Mouse (Mus musculus) liver, embryonic 14.5 days (tissue): ENCODE data around the gene Fhdc1. TPM values are rescaled to one million over a fixed set of nuclear protein-coding genes. Genes with fewer than 3 reads are reported as not detected.

Source experiments
- ATAC-seq: fragments of 200-750 bp; cut with Nextera tagmentation; 2 replicates; pipeline ENCODE4 v1.8.0; 2017; ENCODE audit warnings: moderate number of reproducible peaks, mild to moderate bottlenecking, moderate library complexity; ENCODE audit not compliant: insufficient read depth
- DNase-seq, 3 experiments: peaks; one replicate each; pipeline ENCODE4 v3.0.0-alpha.2; 2012 to 2013; ENCODE audit warnings: low read depth in 3 of 3, low spot score in 3 of 3
- H3K27ac ChIP-seq: fragments of 300-500 bp; sonication (generic); 2 replicates; pipeline ENCODE4 v1.5.1; 2014; ENCODE audit warnings: moderate library complexity, mild to moderate bottlenecking, control low read depth, inconsistent platforms
- H3K27me3 ChIP-seq: fragments of 300-500 bp; sonication (generic); 2 replicates; pipeline ENCODE4 v1.6.1; 2014; ENCODE audit warnings: mild to moderate bottlenecking, low read length, moderate library complexity; ENCODE audit not compliant: control insufficient read depth, insufficient read depth
- H3K36me3 ChIP-seq: fragments of 300-500 bp; sonication (generic); replicated peaks from 2 replicates; pipeline ENCODE4 v1.6.1; 2014; ENCODE audit warnings: low read depth; ENCODE audit not compliant: control insufficient read depth, insufficient read depth
- H3K4me1 ChIP-seq, 2 experiments: fragments of 200-500 bp in 1 of 2; fragments of 300-500 bp in 1 of 2; sonication (generic) in 1 of 2; replicated peaks; 2 replicates each; pipeline ENCODE4 v1.6.1; 2012 to 2014; ENCODE audit warnings: antibody characterized with exemption in 1 of 2, inconsistent platforms in 1 of 2, low read length in 1 of 2; ENCODE audit not compliant: control insufficient read depth in 2 of 2, insufficient read depth in 2 of 2
- H3K4me2 ChIP-seq: fragments of 300-500 bp; sonication (generic); 2 replicates; pipeline ENCODE4 v1.6.1; 2014; ENCODE audit warnings: low read depth, mild to moderate bottlenecking, control low read depth, moderate library complexity
- H3K4me3 ChIP-seq, 2 experiments: fragments of 200-500 bp in 1 of 2; fragments of 300-500 bp in 1 of 2; sonication (generic) in 1 of 2; 2 replicates each; pipeline ENCODE4 v1.5.1; 2012 to 2014; ENCODE audit warnings: low read depth in 2 of 2, low read length in 2 of 2, mild to moderate bottlenecking in 2 of 2, control low read depth in 1 of 2, inconsistent platforms in 1 of 2, moderate library complexity in 1 of 2; ENCODE audit not compliant: insufficient read depth in 1 of 2
- H3K9ac ChIP-seq: fragments of 300-500 bp; sonication (generic); replicated peaks from 2 replicates; pipeline ENCODE4 v1.6.1; 2014; ENCODE audit warnings: mild to moderate bottlenecking, control low read depth, moderate library complexity
- H3K9me3 ChIP-seq: fragments of 300-500 bp; sonication (generic); 2 replicates; pipeline ENCODE4 v1.6.1; 2016; ENCODE audit warnings: low read length, mixed read lengths; ENCODE audit not compliant: control insufficient read depth
- CTCF ChIP-seq: IDR thresholded peaks from 2 replicates; pipeline ENCODE4 v1.5.1; 2016; ENCODE audit warnings: antibody characterized with exemption, low read depth, control low read depth
- EP300 ChIP-seq: IDR thresholded peaks from 2 replicates; pipeline ENCODE4 v1.6.1; 2016; ENCODE audit warnings: antibody characterized with exemption, low read depth
- WGBS: fragments of 180-500 bp; shearing (Covaris S2); extraction: QIAGEN DNeasy Blood & Tissue Kit; methylation state at CpG from one replicate; pipeline ENCODE4 v1.1.7; 2014; ENCODE audit not compliant: insufficient replicate concordance; 5-methylcytosine and 5-hydroxymethylcytosine counted together
- polyA plus RNA-seq, 2 experiments: library from polyadenylated mRNA; depleted of rRNA in 1 of 2; stranded (reverse) in 1 of 2; unstranded in 1 of 2; fragments of >200 nt; fragmentation: Nextera tagmentation in 1 of 2; extraction: Ambion mirVana in 1 of 2; gene quantifications; 2 replicates each; pipeline versions ENCODE4 v1.2.1 to v1.2.3; 2012 to 2014

Fhdc1 gene
- 15.1 and 15.9 TPM in 2 replicates for polyA plus RNA-seq (2012; rRNA removed)
- 28.0 and 29.2 TPM in 2 replicates for polyA plus RNA-seq (2014; fragmentation: Nextera tagmentation; extraction: Ambion mirVana)

GRCm38 (mm10) chr3:84480006-84480897 is at the start of gene Fhdc1:
Gene Fhdc1 (minus strand): TSS chr3:84480429.
- peak within 1 kb of the TSS; percentile 73 to 91 for H3K4me3 ChIP-seq
- H3K36me3 ChIP-seq: peaks cover 6% of the 10 kb centered on the region
- peaks cover 25 to 28% of the 10 kb centered on the region in 2 experiments for H3K4me1 ChIP-seq
- WGBS: under 1% methylated on average over 82 of the region's 82 CpGs
- TF ChIP-seq EP300: no peak
- peak; percentile 42 for TF ChIP-seq CTCF
- H3K27ac ChIP-seq: peak within 1 kb of the TSS; percentile 94
- peak in 1 of 3 experiments; percentile 59 for DNase-seq
- peak within 1 kb of the TSS; percentile 87 for H3K4me2 ChIP-seq
- no peaks in the 10 kb centered on the region for H3K9me3 ChIP-seq
- ATAC-seq: peak; percentile 65
- H3K9ac ChIP-seq: peak within 1 kb of the TSS; percentile 75
- peaks cover 18% of the 10 kb centered on the region for H3K27me3 ChIP-seq

GRCm38 (mm10) chr3:84529021-84529420 is 48.8 kb upstream of the Fhdc1 start:
- no peak for ATAC-seq
- WGBS: 78% methylated on average over 2 of the region's 2 CpGs
- Histone ChIP-seq H3K4me1 (peaks cover 0 to 2% of the 10 kb centered on the region in 2 experiments; a peak in 1 of 4 replicates), H3K9ac (no peak overlapping the region), H3K27ac (no peak overlapping the region), H3K4me2 (no peak overlapping the region), H3K36me3 (no peaks in the 10 kb centered on the region), H3K9me3 (no peaks in the 10 kb centered on the region), H3K4me3 (no peak overlapping the region), H3K27me3 (no peaks in the 10 kb centered on the region)
- TF ChIP-seq CTCF (no peak), EP300 (no peak)
- no peak for DNase-seq

GRCm38 (mm10) chr3:84524952-84525351 is 44.7 kb upstream of the Fhdc1 start:
- Histone ChIP-seq H3K4me1 (peaks cover 0 to 2% of the 10 kb centered on the region in 2 experiments; a peak in 1 of 4 replicates), H3K4me2 (no peak overlapping the region), H3K9me3 (no peaks in the 10 kb centered on the region), H3K4me3 (no peak overlapping the region), H3K9ac (no peak overlapping the region), H3K27ac (no peak overlapping the region), H3K36me3 (no peaks in the 10 kb centered on the region), H3K27me3 (no peaks in the 10 kb centered on the region)
- 59% methylated on average over 1 of the region's 1 CpGs for WGBS
- DNase-seq (no peak), ATAC-seq (no peak)
- TF ChIP-seq EP300: no peak
- TF ChIP-seq CTCF: no peak

- 89% methylated on average over 3 of the region's 3 CpGs for WGBS
- H3K36me3 ChIP-seq: no peaks in the 10 kb centered on the region; the same call in 1 of the 2 replicates
These were observed 35.9 kb upstream of the Fhdc1 start for GRCm38 (mm10) chr3:84516163-84516562.

More at GRCm38 (mm10) chr3:84516163-84516562, 35.9 kb upstream of the Fhdc1 start:
- Histone ChIP-seq H3K4me1 (peaks cover 0 to 2% of the 10 kb centered on the region in 2 experiments; a peak in 3 of 4 replicates), H3K4me3 (no peak overlapping the region), H3K27me3 (no peaks in the 10 kb centered on the region), H3K4me2 (no peak overlapping the region), H3K9me3 (no peaks in the 10 kb centered on the region), H3K27ac (no peak overlapping the region), H3K9ac (no peak overlapping the region)
- no peak for DNase-seq
- ATAC-seq: no peak
- TF ChIP-seq EP300 (no peak), CTCF (no peak)
